Mouse (Mus musculus): ENCODE results near the gene Lrp1. TPM values are rescaled to one million over a fixed set of nuclear protein-coding genes. Genes with fewer than 3 reads are reported as not detected.

The Lrp1 gene
- total and polyA plus RNA-seq, 3 experiments, result 3.1 to 51.2 (median 11.8) TPM

DNA sequence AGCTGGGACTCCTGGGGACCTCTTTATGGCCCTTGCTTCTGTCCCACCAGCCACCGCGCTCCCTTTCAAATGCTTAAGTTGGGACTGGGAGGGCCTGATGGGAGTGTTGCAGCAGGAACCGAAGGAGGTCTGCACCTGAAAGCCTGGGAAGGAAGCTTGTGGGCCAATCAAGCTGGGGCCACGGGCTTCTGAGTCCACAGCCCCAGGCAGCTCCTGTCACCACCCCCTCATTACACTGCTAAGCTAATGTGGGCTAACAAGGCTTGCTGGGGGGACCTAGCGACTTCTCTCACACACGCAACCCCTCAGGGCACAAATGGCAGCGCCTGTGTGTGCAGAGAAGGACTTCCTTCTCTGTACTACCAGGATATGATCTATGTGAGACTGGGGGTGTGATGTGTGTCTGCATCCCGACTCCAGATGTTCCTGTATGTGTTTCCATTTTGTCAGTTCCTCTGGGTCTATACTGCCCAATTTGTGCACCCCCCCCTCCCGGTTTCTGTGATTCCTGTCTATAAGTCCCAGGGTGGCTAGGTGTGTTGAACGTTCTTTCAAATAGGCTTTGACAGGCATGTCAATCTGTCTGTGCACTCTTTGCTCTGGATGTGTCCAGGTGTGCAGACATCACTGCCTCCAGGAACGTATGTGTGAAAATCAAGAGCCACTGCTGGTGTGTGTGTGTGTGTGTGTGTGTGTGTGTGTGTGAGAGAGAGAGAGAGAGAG is 109.9 kb downstream of the Lrp1 start:
- Histone ChIP-seq H3K27ac (ENCODE audit: insufficient read depth, low read depth) (peak overlapping the region; percentile 88), H3K4me1 (ENCODE audit: control insufficient read depth in 1 of 2, insufficient read depth in 2 of 2) (peaks cover 26 to 56% of the 10 kb centered on the region in 2 experiments), H3K27me3 (replicated peaks) (peaks cover 17% of the 10 kb centered on the region), H3K4me2 (ENCODE audit: insufficient read depth, low read depth, poor library complexity, severe bottlenecking) (peak overlapping the region; percentile 86), H3K4me3 (replicated peaks in 1 of 3; ENCODE audit: low read depth in 2 of 3, low read length in 2 of 3, poor library complexity in 1 of 3) (peak overlapping the region in 2 of 3 experiments; percentile 59 to 67), H3K9me3 (replicated peaks; ENCODE audit: low read length) (no peaks in the 10 kb centered on the region), H3K36me3 (replicated peaks in 1 of 2; ENCODE audit: control insufficient read depth in 1 of 2, insufficient read depth in 1 of 2, low read length in 1 of 2) (peaks cover 0 to 10% of the 10 kb centered on the region in 2 experiments), H3K9ac (ENCODE audit: insufficient read depth, low read depth) (peak overlapping the region; percentile 86; the same call in 1 of the 2 replicates), H3K79me2 (replicated peaks; ENCODE audit: control insufficient read depth, extremely low read depth, insufficient read depth, poor library complexity, severe bottlenecking) (no peaks in the 10 kb centered on the region)
- DNase-seq (ENCODE audit: extremely low read depth), result peak; percentile 18
- TF ChIP-seq CHD1 (IDR thresholded peaks at IDR 0.05; ENCODE audit: low read depth, low read length) (no peak), IRF4 (IDR thresholded peaks at IDR 0.05; ENCODE audit: low read depth, low read length) (no peak), KAT2A (IDR thresholded peaks at IDR 0.05; ENCODE audit: insufficient replicate concordance, low read length) (no peak), UBTF (IDR thresholded peaks at IDR 0.05; ENCODE audit: low read depth, low read length) (no peak), ETS1 (conservative IDR thresholded peaks at IDR 0.05; ENCODE audit: low read depth, low read length) (no peak)
- in situ Hi-C loops (cut with MboI; ENCODE audit: low pct_ligation_motif_present, low pct_unique_long_range_greater_than_20kb, low sequenced_read_pairs), result no loop called here
- dilution Hi-C loops (cut with MboI; ENCODE audit: extremely low pct_ligation_motif_present, extremely low pct_unique_long_range_greater_than_20kb, low sequenced_read_pairs), result no loop called here

DNA sequence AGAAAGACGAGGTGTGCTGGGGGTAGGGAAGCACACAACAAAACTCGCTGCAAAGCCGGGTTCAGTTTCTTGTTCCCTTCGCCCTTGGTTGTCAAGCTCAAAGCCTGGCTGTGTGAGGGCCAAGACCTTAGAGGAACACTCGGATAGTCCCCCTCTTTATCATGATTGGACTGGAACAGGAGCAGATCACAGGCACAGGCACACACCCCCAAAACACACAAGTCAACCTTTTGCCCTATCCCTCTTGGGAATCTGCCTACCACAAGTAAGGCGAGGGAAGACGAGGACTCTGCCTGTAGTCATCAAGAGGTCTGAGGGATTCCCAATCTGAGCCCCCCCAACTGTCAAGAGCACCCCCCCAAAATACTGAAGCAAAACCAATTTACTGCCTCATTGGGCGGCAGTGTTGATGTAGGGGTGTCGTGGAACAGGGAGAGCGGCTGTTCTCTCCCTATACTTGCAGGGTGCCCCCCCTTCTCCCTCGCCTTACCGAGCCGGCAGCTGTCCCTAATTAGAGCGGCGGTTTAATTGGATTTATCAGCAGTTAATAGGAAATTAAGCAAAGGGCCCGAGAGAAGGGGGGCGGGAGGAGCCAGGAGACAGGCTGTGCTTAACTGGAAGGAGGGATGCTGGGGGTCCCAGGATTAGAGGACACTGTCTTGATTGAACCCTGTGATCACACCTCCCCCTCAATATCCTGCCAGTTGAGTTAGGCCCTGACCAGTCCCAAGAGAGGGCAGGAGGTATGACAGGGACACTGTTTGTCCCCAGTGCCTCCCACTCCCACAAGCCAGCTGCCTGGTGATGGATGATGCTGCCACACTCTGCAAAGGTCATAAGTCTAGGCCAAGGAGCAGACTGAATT is 110.9 kb downstream of the Lrp1 start:
- peak overlapping the region; percentile 70 for H3K4me2 ChIP-seq (ENCODE audit: insufficient read depth, low read depth, poor library complexity, severe bottlenecking)
- no peak for TF ChIP-seq USF1 (IDR thresholded peaks at IDR 0.05; ENCODE audit: low read depth, low read length)
- no peak for TF ChIP-seq CTCF (conservative IDR thresholded peaks at IDR 0.05 in 1 of 2, IDR thresholded peaks at IDR 0.05 in 1 of 2; ENCODE audit: low read depth in 2 of 2, low read length in 2 of 2)
- TF ChIP-seq SIN3A (IDR thresholded peaks at IDR 0.05; ENCODE audit: low read length), result no peak
- no peak for TF ChIP-seq UBTF (IDR thresholded peaks at IDR 0.05; ENCODE audit: low read depth, low read length)
- TF ChIP-seq ZNF384 (IDR thresholded peaks at IDR 0.05; ENCODE audit: low read depth, low read length), result no peak
- no peak for TF ChIP-seq ZKSCAN1 (IDR thresholded peaks at IDR 0.05; ENCODE audit: borderline replicate concordance, low read depth, low read length)
- TF ChIP-seq TBP (conservative IDR thresholded peaks at IDR 0.05; ENCODE audit: low read depth, low read length), result no peak
- H3K79me2 ChIP-seq (replicated peaks; ENCODE audit: control insufficient read depth, extremely low read depth, insufficient read depth, poor library complexity, severe bottlenecking), result no peaks in the 10 kb centered on the region
- peak; percentile 15 for DNase-seq (ENCODE audit: extremely low read depth)
- peaks cover 26 to 52% of the 10 kb centered on the region in 2 experiments for H3K4me1 ChIP-seq (ENCODE audit: control insufficient read depth in 1 of 2, insufficient read depth in 2 of 2)
- H3K9me3 ChIP-seq (replicated peaks; ENCODE audit: low read length), result no peaks in the 10 kb centered on the region
- no peak overlapping the region for H3K27ac ChIP-seq (ENCODE audit: insufficient read depth, low read depth)
- H3K27me3 ChIP-seq (replicated peaks), result peaks cover 17% of the 10 kb centered on the region
- peak overlapping the region; percentile 8; the same call in 1 of the 2 replicates for H3K9ac ChIP-seq (ENCODE audit: insufficient read depth, low read depth)
- dilution Hi-C loops (cut with MboI; ENCODE audit: extremely low pct_ligation_motif_present, extremely low pct_unique_long_range_greater_than_20kb, low sequenced_read_pairs), result no loop called here
- H3K36me3 ChIP-seq (replicated peaks in 1 of 2; ENCODE audit: control insufficient read depth in 1 of 2, insufficient read depth in 1 of 2, low read length in 1 of 2), result peaks cover 0 to 5% of the 10 kb centered on the region in 2 experiments
- in situ Hi-C loops (cut with MboI; ENCODE audit: low pct_ligation_motif_present, low pct_unique_long_range_greater_than_20kb, low sequenced_read_pairs), result loop anchor here (5.0 kb wide), 1 partner anchor 32 kb away; no protein-coding TSS in a partner anchor
- H3K4me3 ChIP-seq (replicated peaks in 1 of 3; ENCODE audit: low read depth in 2 of 3, low read length in 2 of 3, poor library complexity in 1 of 3), result peak overlapping the region in 1 of 3 experiments; percentile 45
